Mouse (Mus musculus): Measurements from ENCODE around the gene Pax1. TPM values are rescaled to one million over a fixed set of nuclear protein-coding genes. Genes with fewer than 3 reads are reported as not detected.

Gene Pax1
- polyA plus RNA-seq, 1 experiment from 2014 or later: 0.09 TPM

- H3K4me3 ChIP-seq (ENCODE audit: low read depth, low read length): no peak overlapping the region
- H3K27ac ChIP-seq (ENCODE audit: low read depth, low read length): no peak overlapping the region
- no peak for ATAC-seq (ENCODE audit: low read depth)
- H3K9me3 ChIP-seq (ENCODE audit: control insufficient read depth, low read length): no peaks in the 10 kb centered on the region
- no peaks in the 10 kb centered on the region for H3K27me3 ChIP-seq (ENCODE audit: control insufficient read depth, insufficient read depth, low read length)
- WGBS: 51% methylated on average over 5 of the region's 5 CpGs
- H3K9ac ChIP-seq (replicated peaks; ENCODE audit: low read depth, low read length): no peak overlapping the region
- H3K36me3 ChIP-seq (ENCODE audit: control insufficient read depth, insufficient read depth, low read length): no peaks in the 10 kb centered on the region
- no peak overlapping the region for H3K4me2 ChIP-seq (ENCODE audit: low read depth, low read length)
- no peaks in the 10 kb centered on the region for H3K4me1 ChIP-seq (ENCODE audit: control insufficient read depth, insufficient read depth, low read length)
Measured at GRCm38 (mm10) chr2:147386949-147387348, 25.2 kb downstream of the Pax1 start.

- ATAC-seq (ENCODE audit: low read depth): no peak
- Histone ChIP-seq H3K27ac (ENCODE audit: low read depth, low read length) (no peak overlapping the region), H3K4me1 (ENCODE audit: control insufficient read depth, insufficient read depth, low read length) (no peaks in the 10 kb centered on the region), H3K27me3 (ENCODE audit: control insufficient read depth, insufficient read depth, low read length) (no peaks in the 10 kb centered on the region), H3K4me2 (ENCODE audit: low read depth, low read length) (no peak overlapping the region), H3K9ac (replicated peaks; ENCODE audit: low read depth, low read length) (no peak overlapping the region), H3K4me3 (ENCODE audit: low read depth, low read length) (no peak overlapping the region), H3K36me3 (ENCODE audit: control insufficient read depth, insufficient read depth, low read length) (no peaks in the 10 kb centered on the region), H3K9me3 (ENCODE audit: control insufficient read depth, low read length) (no peaks in the 10 kb centered on the region)
- WGBS: 66% methylated on average over 1 of the region's 1 CpGs
Measured at GRCm38 (mm10) chr2:147409323-147409722, 47.6 kb downstream of the Pax1 start.

- H3K4me3 ChIP-seq (ENCODE audit: low read depth, low read length): no peak overlapping the region
- no peak for ATAC-seq (ENCODE audit: low read depth)
- H3K27ac ChIP-seq (ENCODE audit: low read depth, low read length): no peak overlapping the region
- H3K9me3 ChIP-seq (ENCODE audit: control insufficient read depth, low read length): no peaks in the 10 kb centered on the region
- 90% methylated on average over 3 of the region's 3 CpGs for WGBS
- no peaks in the 10 kb centered on the region for H3K36me3 ChIP-seq (ENCODE audit: control insufficient read depth, insufficient read depth, low read length)
- H3K4me1 ChIP-seq (ENCODE audit: control insufficient read depth, insufficient read depth, low read length): no peaks in the 10 kb centered on the region
- H3K9ac ChIP-seq (replicated peaks; ENCODE audit: low read depth, low read length): no peak overlapping the region
- H3K4me2 ChIP-seq (ENCODE audit: low read depth, low read length): no peak overlapping the region
- no peaks in the 10 kb centered on the region for H3K27me3 ChIP-seq (ENCODE audit: control insufficient read depth, insufficient read depth, low read length)
Measured at GRCm38 (mm10) chr2:147415037-147415436, 53.3 kb downstream of the Pax1 start.

GRCm38 (mm10) chr2:147424582-147425255, 63.0 kb downstream of the Pax1 start:
- Histone ChIP-seq H3K36me3 (ENCODE audit: control insufficient read depth, insufficient read depth, low read length) (no peaks in the 10 kb centered on the region), H3K27ac (ENCODE audit: low read depth, low read length) (no peak overlapping the region), H3K4me3 (ENCODE audit: low read depth, low read length) (no peak overlapping the region), H3K9ac (replicated peaks; ENCODE audit: low read depth, low read length) (no peak overlapping the region), H3K9me3 (ENCODE audit: control insufficient read depth, low read length) (no peaks in the 10 kb centered on the region), H3K27me3 (ENCODE audit: control insufficient read depth, insufficient read depth, low read length) (no peaks in the 10 kb centered on the region), H3K4me2 (ENCODE audit: low read depth, low read length) (no peak overlapping the region), H3K4me1 (ENCODE audit: control insufficient read depth, insufficient read depth, low read length) (no peaks in the 10 kb centered on the region)
- 67% methylated on average over 10 of the region's 10 CpGs for WGBS
- no peak for ATAC-seq (ENCODE audit: low read depth)

- no peak overlapping the region for H3K4me2 ChIP-seq (ENCODE audit: low read depth, low read length)
- no peaks in the 10 kb centered on the region for H3K27me3 ChIP-seq (ENCODE audit: control insufficient read depth, insufficient read depth, low read length)
- ATAC-seq (ENCODE audit: low read depth): peak; percentile 46; the same call in 1 of the 2 replicates
- no peaks in the 10 kb centered on the region for H3K4me1 ChIP-seq (ENCODE audit: control insufficient read depth, insufficient read depth, low read length)
- WGBS: 18% methylated on average over 1 of the region's 1 CpGs
- H3K27ac ChIP-seq (ENCODE audit: low read depth, low read length): no peak overlapping the region
- no peaks in the 10 kb centered on the region for H3K36me3 ChIP-seq (ENCODE audit: control insufficient read depth, insufficient read depth, low read length)
- H3K9me3 ChIP-seq (ENCODE audit: control insufficient read depth, low read length): no peaks in the 10 kb centered on the region
- H3K4me3 ChIP-seq (ENCODE audit: low read depth, low read length): no peak overlapping the region
- no peak overlapping the region for H3K9ac ChIP-seq (replicated peaks; ENCODE audit: low read depth, low read length)
Measured at GRCm38 (mm10) chr2:147429607-147430356, 68.1 kb downstream of the Pax1 start.

- Histone ChIP-seq H3K4me1 (ENCODE audit: control insufficient read depth, insufficient read depth, low read length) (no peaks in the 10 kb centered on the region), H3K36me3 (ENCODE audit: control insufficient read depth, insufficient read depth, low read length) (no peaks in the 10 kb centered on the region), H3K27ac (ENCODE audit: low read depth, low read length) (no peak overlapping the region), H3K4me2 (ENCODE audit: low read depth, low read length) (no peak overlapping the region), H3K9me3 (ENCODE audit: control insufficient read depth, low read length) (no peaks in the 10 kb centered on the region), H3K9ac (replicated peaks; ENCODE audit: low read depth, low read length) (no peak overlapping the region), H3K27me3 (ENCODE audit: control insufficient read depth, insufficient read depth, low read length) (no peaks in the 10 kb centered on the region), H3K4me3 (ENCODE audit: low read depth, low read length) (no peak overlapping the region)
- no peak for ATAC-seq (ENCODE audit: low read depth)
- 26% methylated on average over 5 of the region's 5 CpGs for WGBS
Measured at GRCm38 (mm10) chr2:147433120-147433519, 71.4 kb downstream of the Pax1 start.

Other genes starting within 250 kb of the Pax1 start
- 6.5 and 8.4 TPM in 2 replicates for gene Nkx2-2, start 167.7 kb upstream of the Pax1 start, polyA plus RNA-seq (2014; fragmentation: Nextera tagmentation; extraction: Ambion mirVana)